Mouse (Mus musculus): ENCODE measurements around the gene Fxr2.

DNA sequence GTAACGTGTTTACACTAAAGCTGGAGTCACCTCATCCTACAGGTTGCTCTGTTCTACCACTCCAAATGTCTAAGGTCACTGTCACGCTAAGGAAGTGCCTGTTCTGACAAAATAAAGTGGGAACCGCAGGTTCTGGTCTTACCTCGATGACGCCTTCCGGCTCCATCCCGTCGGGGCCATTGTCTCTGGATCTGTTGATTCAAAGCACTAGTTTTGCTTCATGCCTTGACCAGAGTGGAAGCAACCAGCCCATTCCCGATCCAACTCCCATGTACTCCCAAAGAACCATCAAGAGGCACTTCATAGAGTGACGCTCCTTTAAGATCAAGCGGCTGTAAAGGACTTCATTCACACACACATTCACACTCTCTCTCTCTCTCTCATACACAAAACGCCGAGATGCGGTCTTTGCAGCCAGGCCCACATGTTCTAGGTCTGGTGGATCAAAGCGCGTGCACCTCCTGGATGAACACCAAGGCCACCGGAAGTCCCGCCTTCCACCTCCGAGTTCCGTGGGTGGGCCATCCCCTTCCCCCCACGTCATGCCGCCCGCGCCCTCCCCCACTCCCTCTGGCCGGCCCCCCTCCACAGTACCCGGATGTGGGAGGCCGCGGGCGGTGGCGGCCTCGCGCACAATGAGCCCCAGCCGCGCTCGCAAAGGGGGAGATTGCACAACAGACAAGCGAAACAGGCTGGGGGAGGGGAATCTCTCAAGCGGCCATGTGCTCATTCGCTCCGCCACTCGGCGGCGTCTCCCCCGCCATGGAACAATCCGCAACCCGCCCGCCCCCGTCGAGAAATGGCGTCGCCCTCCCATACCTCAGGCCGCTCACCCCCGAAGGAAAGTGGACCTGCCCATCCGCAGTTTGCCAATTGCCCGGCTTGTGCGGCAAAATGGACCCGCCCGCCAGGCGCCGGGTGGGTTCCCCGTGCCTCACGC lies 38.3 kb downstream of the Fxr2 start:
- TF ChIP-seq CTCF (IDR thresholded peaks at IDR 0.05; ENCODE audit: insufficient read depth, low read length) (no peak), POLR2A (IDR thresholded peaks at IDR 0.05; ENCODE audit: borderline replicate concordance, extremely low read depth, low read depth, low read length) (peak; percentile 48)
